Mouse (Mus musculus) Muller cell, postnatal 12 days (primary cell): ENCODE measurements around the gene Spata25.
"Not testable (repeated sequence)": the region's sequence is repeated elsewhere in the genome, so short reads cannot be mapped to it uniquely, and the experiment has no call there.

ENCODE experiments used
- DNase-seq: peaks from one replicate; pipeline ENCODE4 v3.0.0-alpha.2; 2015; ENCODE audit errors: inconsistent ontology term

Gene Spata25

GRCm38 (mm10) chr2:164805332-164805718 lies 23.0 kb downstream of the Spata25 start:
- DNase-seq: no peak

- DNase-seq: peak; percentile 97
These were observed 23.6 kb downstream of the Spata25 start, which contains the start of the genes Acot8 and Zswim3 for GRCm38 (mm10) chr2:164804533-164805331. Gene Acot8 (minus strand): TSS chr2:164804882. Gene Zswim3 (plus strand): TSS chr2:164805098.

- no peak for DNase-seq
These were observed 24.4 kb downstream of the Spata25 start for GRCm38 (mm10) chr2:164803921-164804313.

- no peak for DNase-seq
These were observed 25.0 kb downstream of the Spata25 start for GRCm38 (mm10) chr2:164803201-164803920.

- no peak for DNase-seq
These were observed 27.9 kb downstream of the Spata25 start for GRCm38 (mm10) chr2:164800252-164801004.

GRCm38 (mm10) chr2:164798554-164798953 lies 29.8 kb downstream of the Spata25 start:
- not testable (repeated sequence) for DNase-seq

GRCm38 (mm10) chr2:164795868-164796267 lies 32.5 kb downstream of the Spata25 start:
- DNase-seq: no peak

- peak; percentile 84 for DNase-seq
These were observed 34.0 kb downstream of the Spata25 start for GRCm38 (mm10) chr2:164794293-164794692.

- no peak for DNase-seq
These were observed 34.6 kb downstream of the Spata25 start for GRCm38 (mm10) chr2:164793772-164794171.

GRCm38 (mm10) chr2:164793236-164793635 lies 35.1 kb downstream of the Spata25 start:
- peak; percentile 71 for DNase-seq

GRCm38 (mm10) chr2:164792400-164793190 lies 35.7 kb downstream of the Spata25 start:
- DNase-seq: no peak

- DNase-seq: no peak
These were observed 36.5 kb downstream of the Spata25 start for GRCm38 (mm10) chr2:164791841-164792261.

- no peak for DNase-seq
These were observed 37.9 kb downstream of the Spata25 start for GRCm38 (mm10) chr2:164790451-164790850.

GRCm38 (mm10) chr2:164788411-164788810 lies 39.9 kb downstream of the Spata25 start:
- no peak for DNase-seq

- no peak for DNase-seq
These were observed 40.6 kb downstream of the Spata25 start for GRCm38 (mm10) chr2:164787779-164788178.

GRCm38 (mm10) chr2:164787032-164787431 lies 41.3 kb downstream of the Spata25 start:
- no peak for DNase-seq

GRCm38 (mm10) chr2:164786388-164786885 lies 41.9 kb downstream of the Spata25 start:
- DNase-seq: no peak

GRCm38 (mm10) chr2:164785481-164786387 lies 42.6 kb downstream of the Spata25 start, which contains the start of gene Snx21:
Gene Snx21 (plus strand): TSS chr2:164785823.
- peak; percentile 98 for DNase-seq

GRCm38 (mm10) chr2:164784869-164785420 lies 43.4 kb downstream of the Spata25 start:
- no peak for DNase-seq
